Mouse (Mus musculus) heart, embryonic 12.5 days (tissue): ENCODE measurements at regions not wholly inside any gene's neighbourhood (a gene's known extent, or its start where the extent isn't known, plus 50 kb on each side); places are given as distances from the start of the nearest gene placed in this dataset.

Source experiments
- ATAC-seq: fragments of 200-750 bp; cut with Nextera tagmentation; 2 replicates; pipeline ENCODE4 v1.8.0; 2017; ENCODE audit warnings: moderate TSS enrichment, moderate library complexity; ENCODE audit not compliant: insufficient number of reproducible peaks, low FRiP score
- H3K27ac ChIP-seq: fragments of 300-500 bp; sonication (generic); 2 replicates; pipeline ENCODE4 v1.5.1; 2016; ENCODE audit warnings: mild to moderate bottlenecking, moderate library complexity; ENCODE audit not compliant: poor library complexity, severe bottlenecking
- H3K27me3 ChIP-seq: fragments of 300-500 bp; sonication (generic); replicated peaks from 2 replicates; pipeline ENCODE4 v1.6.1; 2016; ENCODE audit warnings: mild to moderate bottlenecking, moderate library complexity
- H3K36me3 ChIP-seq: fragments of 300-500 bp; sonication (generic); 2 replicates; pipeline ENCODE4 v1.6.1; 2016; ENCODE audit warnings: mild to moderate bottlenecking, moderate library complexity
- H3K4me1 ChIP-seq: fragments of 300-500 bp; sonication (generic); replicated peaks from 2 replicates; pipeline ENCODE4 v1.6.1; 2016; ENCODE audit warnings: mild to moderate bottlenecking
- H3K4me2 ChIP-seq: fragments of 300-500 bp; sonication (generic); 2 replicates; pipeline ENCODE4 v1.6.1; 2016; ENCODE audit warnings: mild to moderate bottlenecking, moderate library complexity
- H3K4me3 ChIP-seq: fragments of 300-500 bp; sonication (generic); 2 replicates; pipeline ENCODE4 v1.5.1; 2016; ENCODE audit warnings: mild to moderate bottlenecking
- H3K9ac ChIP-seq: fragments of 300-500 bp; sonication (generic); 2 replicates; pipeline ENCODE4 v1.6.1; 2016; ENCODE audit warnings: mild to moderate bottlenecking, moderate library complexity
- H3K9me3 ChIP-seq: fragments of 300-500 bp; sonication (generic); replicated peaks from 2 replicates; pipeline ENCODE4 v1.6.1; 2016; ENCODE audit warnings: mild to moderate bottlenecking, moderate library complexity
- WGBS: fragments of 180-500 bp; shearing (Covaris S2); methylation state at CpG from one replicate; pipeline ENCODE4 v1.1.7; 2016; 5-methylcytosine and 5-hydroxymethylcytosine counted together

DNA sequence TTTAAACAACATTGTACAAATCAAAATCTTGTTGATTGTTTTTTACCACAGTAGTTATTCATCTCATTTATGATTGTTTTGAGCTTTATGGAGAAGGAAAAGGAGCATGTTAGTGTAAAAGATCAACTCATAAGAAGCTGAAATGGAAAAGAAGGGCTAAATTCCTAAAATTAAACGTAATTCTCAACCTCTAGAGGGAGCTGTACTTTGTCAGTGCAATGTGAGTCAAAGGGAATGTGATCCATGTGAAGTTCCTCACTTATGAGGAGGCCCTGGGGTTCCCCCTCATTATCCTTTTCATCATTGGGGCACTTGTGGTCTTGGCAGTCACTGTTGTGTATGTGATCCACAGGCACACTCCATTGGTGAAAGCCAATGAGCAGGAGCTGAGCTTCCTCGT, 54.0 kb upstream of the Vmn2r7 start:
- ATAC-seq = no peak
- H3K4me1 ChIP-seq = no peaks in the 10 kb centered on the region
- H3K9me3 ChIP-seq = no peaks in the 10 kb centered on the region
- H3K27ac ChIP-seq = no peak overlapping the region
- H3K27me3 ChIP-seq = no peaks in the 10 kb centered on the region
- 58% methylated on average over 2 of the region's 2 CpGs for WGBS
- H3K4me2 ChIP-seq = no peak overlapping the region
- H3K4me3 ChIP-seq = no peak overlapping the region
- H3K36me3 ChIP-seq = no peaks in the 10 kb centered on the region
- no peak overlapping the region for H3K9ac ChIP-seq

DNA sequence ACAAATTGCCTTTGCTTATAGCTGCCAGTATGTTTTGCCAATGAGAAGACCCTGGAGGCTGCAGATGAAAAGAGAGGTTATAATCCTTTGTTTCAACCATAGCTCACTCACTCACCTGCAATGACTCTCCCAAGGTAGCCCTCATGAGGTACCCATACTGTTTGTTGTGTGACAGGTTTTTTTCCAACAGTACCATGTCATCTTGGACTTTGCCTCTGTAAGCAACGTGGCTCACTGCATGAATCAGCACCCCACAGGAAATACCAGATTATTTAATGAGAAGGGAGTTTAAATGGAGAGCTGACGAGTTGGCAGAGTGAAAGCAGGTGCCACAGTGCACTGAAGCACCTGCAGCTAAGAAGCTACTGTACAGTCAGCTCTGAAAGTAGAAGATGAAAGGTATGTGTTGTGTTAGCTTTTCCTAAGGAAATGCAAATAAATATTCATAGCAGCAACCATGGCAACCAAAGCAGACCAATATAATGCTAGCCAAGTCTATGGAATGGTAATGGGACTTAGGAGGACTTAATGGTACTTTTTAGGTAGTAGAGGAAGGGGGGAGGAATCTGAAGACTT, 56.8 kb upstream of the Vmn2r7 start:
- Histone ChIP-seq H3K9ac (no peak overlapping the region), H3K4me1 (no peaks in the 10 kb centered on the region), H3K36me3 (no peaks in the 10 kb centered on the region), H3K4me2 (no peak overlapping the region), H3K27me3 (no peaks in the 10 kb centered on the region), H3K9me3 (no peaks in the 10 kb centered on the region), H3K27ac (no peak overlapping the region), H3K4me3 (no peak overlapping the region)
- 42% methylated on average over 2 of the region's 2 CpGs for WGBS
- ATAC-seq = no peak

- Histone ChIP-seq H3K9me3 (no peaks in the 10 kb centered on the region), H3K4me3 (peak overlapping the region; percentile 6; the same call in 1 of the 2 replicates), H3K4me2 (peak overlapping the region; percentile 40), H3K36me3 (no peaks in the 10 kb centered on the region), H3K9ac (no peak overlapping the region), H3K27me3 (peaks cover 6% of the 10 kb centered on the region), H3K27ac (no peak overlapping the region), H3K4me1 (peaks cover 6% of the 10 kb centered on the region; the same call in 1 of the 2 replicates)
- no peak for ATAC-seq
- 18% methylated on average over 16 of the region's 16 CpGs for WGBS
Observed at GRCm38 (mm10) chr3:64949307-64949706, 104.7 kb upstream of the Vmn2r7 start.

GRCm38 (mm10) chr3:64964667-64965415, 120.3 kb upstream of the Vmn2r7 start:
- Histone ChIP-seq H3K27ac (no peak overlapping the region), H3K4me2 (no peak overlapping the region), H3K27me3 (no peaks in the 10 kb centered on the region), H3K9me3 (no peaks in the 10 kb centered on the region), H3K4me3 (no peak overlapping the region), H3K9ac (no peak overlapping the region), H3K4me1 (no peaks in the 10 kb centered on the region), H3K36me3 (no peaks in the 10 kb centered on the region)
- 75% methylated on average over 5 of the region's 5 CpGs for WGBS
- no peak for ATAC-seq

DNA sequence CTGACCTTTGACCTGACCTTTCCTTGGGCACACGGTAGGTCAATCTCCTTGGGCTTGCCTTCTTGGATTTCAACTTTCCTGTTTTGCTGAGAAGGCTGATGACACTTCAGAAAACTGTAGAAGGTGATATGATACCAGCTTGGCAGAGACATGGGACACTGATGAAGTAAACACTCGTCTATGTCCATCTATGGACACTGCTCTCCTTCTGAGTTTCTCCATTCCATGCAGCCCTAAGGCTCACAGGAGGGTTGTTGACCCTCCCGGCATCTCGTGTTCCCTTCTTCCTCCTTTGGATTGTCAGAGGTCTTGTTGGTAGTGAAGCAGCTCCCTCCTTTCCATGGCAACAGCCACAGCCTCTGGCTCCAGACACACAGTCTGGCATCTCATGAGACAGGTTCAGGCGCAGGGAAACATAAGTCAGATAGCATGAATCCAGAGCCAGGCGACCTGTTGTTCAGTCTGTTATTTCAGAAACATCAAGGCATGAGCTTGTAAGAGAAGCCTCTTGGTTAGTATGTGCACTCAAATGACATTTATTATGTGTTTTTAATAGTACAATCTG, 120.9 kb upstream of the Vmn2r7 start:
- no peak overlapping the region for H3K27ac ChIP-seq
- no peak for ATAC-seq
- WGBS = 66% methylated on average over 6 of the region's 6 CpGs

GRCm38 (mm10) chr3:64968275-64968674, 123.7 kb upstream of the Vmn2r7 start:
- ATAC-seq = no peak
- no peaks in the 10 kb centered on the region for H3K4me1 ChIP-seq
- no peak overlapping the region for H3K4me3 ChIP-seq
- H3K4me2 ChIP-seq = no peak overlapping the region
- no peaks in the 10 kb centered on the region for H3K27me3 ChIP-seq
- H3K27ac ChIP-seq = no peak overlapping the region
- WGBS = 69% methylated on average over 3 of the region's 3 CpGs
- H3K36me3 ChIP-seq = no peaks in the 10 kb centered on the region
- H3K9ac ChIP-seq = no peak overlapping the region
- no peaks in the 10 kb centered on the region for H3K9me3 ChIP-seq

More for the DNA sequence above, 120.9 kb upstream of the Vmn2r7 start:
- no peaks in the 10 kb centered on the region for H3K36me3 ChIP-seq
- no peak overlapping the region for H3K4me2 ChIP-seq
- H3K9me3 ChIP-seq = no peaks in the 10 kb centered on the region
- no peaks in the 10 kb centered on the region for H3K27me3 ChIP-seq
- H3K9ac ChIP-seq = no peak overlapping the region
- H3K4me3 ChIP-seq = no peak overlapping the region
- H3K4me1 ChIP-seq = no peaks in the 10 kb centered on the region

DNA sequence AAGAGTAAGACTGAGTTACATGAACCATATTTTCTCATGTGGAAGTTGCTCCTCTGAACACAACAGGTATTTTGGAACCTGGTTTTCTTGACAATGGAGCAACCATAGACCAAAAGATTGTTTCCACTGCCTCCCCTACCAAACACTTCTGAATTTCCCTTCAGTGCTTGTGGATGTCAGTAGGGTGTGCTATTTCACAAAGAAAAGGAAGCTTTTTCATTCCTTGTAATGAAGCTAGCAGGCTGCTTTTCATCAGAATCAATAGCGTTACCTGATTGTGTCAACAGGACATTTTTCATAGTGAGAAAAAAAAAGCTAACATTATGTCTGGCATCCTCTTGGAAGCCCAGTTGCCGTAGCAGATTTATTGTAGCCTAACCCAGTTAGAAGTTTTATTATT, 124.8 kb upstream of the Kcnab1 start:
- Histone ChIP-seq H3K9me3 (0 out of 2 replicates have a peak, but pooled peaks cover 2% of the 10 kb centered on the region), H3K9ac (no peak overlapping the region), H3K4me3 (no peak overlapping the region), H3K36me3 (no peaks in the 10 kb centered on the region), H3K27ac (no peak overlapping the region), H3K27me3 (no peaks in the 10 kb centered on the region), H3K4me1 (no peaks in the 10 kb centered on the region), H3K4me2 (no peak overlapping the region)
- WGBS = 59% methylated on average over 2 of the region's 2 CpGs
- ATAC-seq = no peak

- WGBS = 73% methylated on average over 1 of the region's 1 CpGs
- no peak overlapping the region for H3K4me3 ChIP-seq
Observed at GRCm38 (mm10) chr3:64987665-64988064, 121.5 kb upstream of the Kcnab1 start.

GRCm38 (mm10) chr3:64996451-64996850, 112.7 kb upstream of the Kcnab1 start:
- Histone ChIP-seq H3K4me1 (no peaks in the 10 kb centered on the region), H3K36me3 (no peaks in the 10 kb centered on the region), H3K4me3 (no peak overlapping the region), H3K9me3 (no peaks in the 10 kb centered on the region), H3K4me2 (no peak overlapping the region), H3K9ac (no peak overlapping the region), H3K27me3 (no peaks in the 10 kb centered on the region), H3K27ac (no peak overlapping the region)
- no peak for ATAC-seq
- WGBS = 75% methylated on average over 4 of the region's 4 CpGs

More at GRCm38 (mm10) chr3:64987665-64988064, 121.5 kb upstream of the Kcnab1 start:
- H3K4me1 ChIP-seq = no peaks in the 10 kb centered on the region
- H3K9ac ChIP-seq = no peak overlapping the region
- no peak for ATAC-seq
- no peak overlapping the region for H3K4me2 ChIP-seq
- H3K27ac ChIP-seq = no peak overlapping the region
- no peaks in the 10 kb centered on the region for H3K27me3 ChIP-seq
- H3K36me3 ChIP-seq = no peaks in the 10 kb centered on the region
- 0 out of 2 replicates have a peak, but pooled peaks cover 2% of the 10 kb centered on the region for H3K9me3 ChIP-seq

DNA sequence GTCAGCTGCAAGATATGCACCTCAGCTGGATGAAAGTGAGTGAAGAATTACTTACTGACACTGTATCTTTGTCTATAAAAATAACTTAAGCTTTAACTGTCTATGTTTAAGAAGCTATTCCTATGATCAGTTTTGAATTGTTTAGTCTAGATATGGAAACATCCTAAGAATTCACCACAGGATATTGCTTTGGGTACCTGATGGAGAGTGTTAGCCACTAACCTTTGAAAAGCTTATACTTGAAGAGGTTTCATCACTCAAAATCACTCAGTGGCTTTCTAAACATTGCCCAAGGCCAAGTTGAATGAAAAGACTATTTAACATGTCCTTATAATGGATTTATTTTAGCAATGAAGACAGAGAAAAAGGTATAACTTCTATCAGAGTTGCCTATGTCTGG, 111.6 kb upstream of the Kcnab1 start:
- Histone ChIP-seq H3K9ac (no peak overlapping the region), H3K4me2 (no peak overlapping the region), H3K27ac (no peak overlapping the region), H3K9me3 (no peaks in the 10 kb centered on the region), H3K27me3 (no peaks in the 10 kb centered on the region), H3K4me3 (no peak overlapping the region), H3K4me1 (no peaks in the 10 kb centered on the region), H3K36me3 (no peaks in the 10 kb centered on the region)
- no peak for ATAC-seq

- Histone ChIP-seq H3K4me1 (no peaks in the 10 kb centered on the region), H3K9ac (no peak overlapping the region), H3K27ac (no peak overlapping the region), H3K9me3 (no peaks in the 10 kb centered on the region), H3K36me3 (no peaks in the 10 kb centered on the region), H3K27me3 (no peaks in the 10 kb centered on the region), H3K4me3 (no peak overlapping the region), H3K4me2 (no peak overlapping the region)
- 77% methylated on average over 4 of the region's 4 CpGs for WGBS
- no peak for ATAC-seq
Observed at GRCm38 (mm10) chr3:65001131-65001530, 108.1 kb upstream of the Kcnab1 start.
